Mouse (Mus musculus): ENCODE results near the gene Tlr11.

- TF ChIP-seq EP300 (IDR thresholded peaks at IDR 0.05; ENCODE audit: insufficient read depth, low read depth, low read length) (no peak), CTCF (IDR thresholded peaks at IDR 0.05) (no peak), POLR2A (IDR thresholded peaks at IDR 0.05; ENCODE audit: insufficient read depth, low read depth, low read length) (no peak)
These were observed at the start of gene Tlr11 for GRCm38 (mm10) chr14:50357593-50357992.

All from heart, adult 2 months (tissue).